Mouse (Mus musculus): ENCODE data around the gene Elp1.

Gene Elp1

GRCm38 (mm10) chr4:56768913-56769312 lies 33.2 kb downstream of the Elp1 start:
- DNase-seq (ENCODE audit: low spot score in 2 of 2) = no peak

- no peak for DNase-seq (ENCODE audit: low spot score in 2 of 2)
Measured at GRCm38 (mm10) chr4:56767861-56768284, 34.3 kb downstream of the Elp1 start.

GRCm38 (mm10) chr4:56757693-56758092 lies 44.4 kb downstream of the Elp1 start:
- no peak for DNase-seq (ENCODE audit: low spot score in 2 of 2)

- no peak for DNase-seq (ENCODE audit: low spot score in 2 of 2)
Measured at GRCm38 (mm10) chr4:56756966-56757600, 45.0 kb downstream of the Elp1 start.

- no peak for DNase-seq (ENCODE audit: low spot score in 2 of 2)
Measured at GRCm38 (mm10) chr4:56756021-56756420, 46.1 kb downstream of the Elp1 start.

- DNase-seq (ENCODE audit: low spot score in 2 of 2) = no peak
Measured at GRCm38 (mm10) chr4:56747456-56747855, 54.7 kb downstream of the Elp1 start.

- no peak for DNase-seq (ENCODE audit: low spot score in 2 of 2)
Measured at GRCm38 (mm10) chr4:56746345-56746744, 55.8 kb downstream of the Elp1 start.

- DNase-seq (ENCODE audit: low spot score in 2 of 2) = no peak
Measured at GRCm38 (mm10) chr4:56743363-56744195, 58.6 kb downstream of the Elp1 start, which contains the start of gene Actl7a. Gene Actl7a, plus strand, starts transcription at chr4:56743413.

GRCm38 (mm10) chr4:56742698-56743097 lies 59.4 kb downstream of the Elp1 start:
- no peak for DNase-seq (ENCODE audit: low spot score in 2 of 2)

- no peak for DNase-seq (ENCODE audit: low spot score in 2 of 2)
Measured at GRCm38 (mm10) chr4:56741041-56741493, 61.1 kb downstream of the Elp1 start, which contains the start of gene Actl7b. Gene Actl7b, minus strand, starts transcription at chr4:56741443.

- DNase-seq (ENCODE audit: low spot score in 2 of 2) = no peak
Measured at GRCm38 (mm10) chr4:56740611-56741010, 61.5 kb downstream of the Elp1 start.

DNA sequence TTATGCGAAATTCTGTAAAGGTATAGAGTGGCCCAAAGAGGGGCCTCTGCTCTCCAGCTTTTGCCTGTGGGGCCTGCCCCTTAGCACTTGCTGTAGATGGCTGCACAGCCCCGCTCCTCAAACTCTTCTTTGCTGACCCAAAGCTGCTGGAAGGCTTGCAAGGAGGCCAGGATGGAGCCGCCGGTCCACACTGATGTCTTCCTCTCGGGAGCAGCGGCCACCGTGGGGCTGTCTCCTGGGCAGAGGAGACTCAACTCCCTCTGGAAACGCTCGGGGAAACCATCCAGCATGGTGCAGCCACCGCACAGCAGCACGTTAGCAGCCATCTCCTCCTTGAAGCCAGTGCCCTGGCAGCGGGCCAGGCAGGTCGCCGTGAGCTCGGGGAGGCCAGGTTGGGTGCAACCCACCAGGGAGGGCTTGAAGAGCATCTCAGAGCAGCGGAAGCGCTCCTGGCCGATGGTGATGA lies 62.1 kb downstream of the Elp1 start, which contains the start of gene Gm26657:
TSS of gene Gm26657 (plus strand) at position 51 of the 466 bp plus-strand sequence.
- no peak for DNase-seq (ENCODE audit: low spot score in 2 of 2)

GRCm38 (mm10) chr4:56725839-56726238 lies 76.3 kb downstream of the Elp1 start:
- no peak for DNase-seq (ENCODE audit: low spot score in 2 of 2)

- no peak for DNase-seq (ENCODE audit: low spot score in 2 of 2)
Measured at GRCm38 (mm10) chr4:56723237-56723636, 78.9 kb downstream of the Elp1 start.

- no peak for DNase-seq (ENCODE audit: low spot score in 2 of 2)
Measured at GRCm38 (mm10) chr4:56722346-56722745, 79.8 kb downstream of the Elp1 start.

GRCm38 (mm10) chr4:56721469-56721868 lies 80.7 kb downstream of the Elp1 start:
- no peak for DNase-seq (ENCODE audit: low spot score in 2 of 2)

GRCm38 (mm10) chr4:56720403-56720802 lies 81.7 kb downstream of the Elp1 start:
- no peak for DNase-seq (ENCODE audit: low spot score in 2 of 2)

DNA sequence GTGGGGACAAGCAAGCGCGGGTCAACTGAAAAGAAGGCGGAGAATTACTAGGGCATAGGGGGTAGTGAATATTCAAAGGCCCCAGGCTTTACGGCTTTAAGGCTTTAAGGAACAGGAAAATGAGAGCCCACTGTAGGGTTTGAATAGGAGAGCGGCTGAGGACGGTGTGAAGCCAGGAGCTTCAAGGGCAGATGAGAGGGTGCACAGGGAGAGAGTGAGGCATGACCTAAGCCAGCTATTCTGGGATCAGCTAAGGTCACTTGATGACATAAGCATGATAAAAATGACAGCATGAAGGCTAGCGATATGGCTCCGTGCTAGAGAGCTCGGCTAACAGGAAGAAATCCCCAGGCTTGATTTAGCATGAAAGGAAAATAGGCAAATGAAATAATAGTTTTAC lies 82.7 kb downstream of the Elp1 start:
- no peak for DNase-seq (ENCODE audit: low spot score in 2 of 2)

GRCm38 (mm10) chr4:56718573-56719442 lies 83.3 kb downstream of the Elp1 start:
- no peak for DNase-seq (ENCODE audit: low spot score in 2 of 2)

GRCm38 (mm10) chr4:56717932-56718331 lies 84.2 kb downstream of the Elp1 start:
- no peak for DNase-seq (ENCODE audit: low spot score in 2 of 2)

- DNase-seq (ENCODE audit: low spot score in 2 of 2) = no peak
Measured at GRCm38 (mm10) chr4:56716801-56717200, 85.3 kb downstream of the Elp1 start.

GRCm38 (mm10) chr4:56713155-56713554 lies 89.0 kb downstream of the Elp1 start:
- no peak for DNase-seq (ENCODE audit: low spot score in 2 of 2)

All from urinary bladder, adult 18-20 months (tissue).